8 mouse cellular contexts compared by ENCODE assay signal in the genomic region with DNA sequence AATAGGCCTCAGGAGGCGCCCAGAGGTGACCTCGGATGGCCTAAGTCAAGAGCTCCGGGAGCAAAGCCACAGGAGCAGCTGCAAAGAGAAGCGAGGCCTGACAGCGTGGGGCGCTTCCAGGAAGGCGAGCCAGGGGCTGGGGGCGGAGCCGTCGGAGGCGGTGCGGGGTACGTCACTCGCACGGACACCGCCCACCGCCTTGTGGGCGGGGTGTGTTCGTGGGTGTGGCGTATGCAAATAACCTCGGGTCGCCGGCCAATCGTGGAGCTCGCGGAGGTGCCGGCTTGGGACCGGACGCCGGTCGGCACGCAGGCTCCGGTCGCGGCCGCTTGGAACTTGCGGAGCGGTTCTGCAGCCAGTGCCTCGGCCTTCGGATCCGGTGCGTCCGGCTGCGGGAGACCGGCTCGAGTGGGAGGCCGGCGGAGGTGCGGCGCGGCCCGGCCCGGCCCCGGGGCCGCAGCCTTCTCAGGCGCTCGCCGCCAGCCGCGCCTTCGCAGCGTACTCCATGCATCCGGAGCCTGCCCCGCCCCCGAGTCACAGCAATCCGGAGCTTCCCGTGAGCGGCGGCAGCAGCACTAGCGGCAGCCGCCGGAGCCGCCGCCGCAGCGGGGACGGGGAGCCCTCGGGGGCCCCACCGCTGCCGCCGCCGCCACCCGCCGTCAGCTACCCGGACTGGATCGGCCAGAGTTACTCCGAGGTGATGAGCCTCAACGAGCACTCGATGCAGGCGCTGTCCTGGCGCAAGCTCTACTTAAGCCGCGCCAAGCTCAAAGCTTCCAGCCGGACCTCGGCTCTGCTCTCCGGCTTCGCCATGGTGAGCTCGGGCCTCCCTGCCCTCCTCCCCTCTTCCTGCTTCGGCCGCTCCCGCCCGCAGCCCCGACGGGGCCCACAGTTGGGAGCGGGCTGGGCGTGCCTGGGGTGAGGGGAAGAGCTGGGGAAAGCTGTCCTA. TPM values are rescaled to one million over a fixed set of nuclear protein-coding genes. Genes with fewer than 3 reads are reported as not detected.
DNase-seq lines count a peak whose midpoint lies in the region; ATAC-seq and TF ChIP-seq lines count a peak whose summit lies in the region.

A gene (plus strand): TSS at position 322 of the 949 bp plus-strand sequence.

- peak within 1 kb of the TSS; percentile 79 for H3K4me2 ChIP-seq in heart, embryonic 12.5 days
- peak within 1 kb of the TSS; percentile 85 for H3K4me2 ChIP-seq in kidney, postnatal 0 days (ENCODE audit: low read length)
- H3K4me2 ChIP-seq in liver, embryonic 11.5 days, result peak within 1 kb of the TSS; percentile 91
- H3K4me2 ChIP-seq in stomach, embryonic 14.5 days (replicated peaks; ENCODE audit: low read depth, low read length), result peak within 1 kb of the TSS; percentile 54

- peaks cover 10% of the 10 kb centered on the region for H3K36me3 ChIP-seq in heart, embryonic 12.5 days
- no peaks in the 10 kb centered on the region for H3K36me3 ChIP-seq in kidney, postnatal 0 days (ENCODE audit: insufficient read depth, low read length)
- H3K36me3 ChIP-seq in liver, embryonic 11.5 days (ENCODE audit: control insufficient read depth, insufficient read depth, low read length), result no peaks in the 10 kb centered on the region
- no peaks in the 10 kb centered on the region; the same call in 1 of the 2 replicates for H3K36me3 ChIP-seq in stomach, embryonic 14.5 days (ENCODE audit: control insufficient read depth, insufficient read depth, low read length)

- peaks cover 50% of the 10 kb centered on the region for H3K4me1 ChIP-seq in heart, embryonic 12.5 days (replicated peaks)
- peaks cover 9% of the 10 kb centered on the region for H3K4me1 ChIP-seq in kidney, postnatal 0 days (replicated peaks; ENCODE audit: insufficient read depth, low read length)
- H3K4me1 ChIP-seq in liver, embryonic 11.5 days (replicated peaks; ENCODE audit: control insufficient read depth, insufficient read depth, low read length), result peaks cover 37% of the 10 kb centered on the region
- peaks cover 19% of the 10 kb centered on the region; the same call in 1 of the 2 replicates for H3K4me1 ChIP-seq in stomach, embryonic 14.5 days (ENCODE audit: control insufficient read depth, insufficient read depth, low read length)

- peak; percentile 98 for DNase-seq in CD4-positive helper T cell, adult 2 months (ENCODE audit: low read depth, low spot score)
- DNase-seq in brain, embryonic 18.5 days (ENCODE audit: low read depth, low spot score), result peak; percentile 88
- DNase-seq in kidney, postnatal 0 days (ENCODE audit: low spot score), result peak; percentile 97
- DNase-seq in liver, embryonic 11.5 days (ENCODE audit: low spot score), result peak; percentile 99
- peak; percentile 99 for DNase-seq in naive thymus-derived CD4-positive, alpha-beta T cell, adult 2 months (ENCODE audit: low read depth)

- peak within 1 kb of the TSS; percentile 79 for H3K9ac ChIP-seq in heart, embryonic 12.5 days
- H3K9ac ChIP-seq in kidney, postnatal 0 days (ENCODE audit: low read depth, low read length), result peak within 1 kb of the TSS; percentile 89
- peak within 1 kb of the TSS; percentile 76 for H3K9ac ChIP-seq in liver, embryonic 11.5 days (ENCODE audit: low read depth, low read length)
- peak within 1 kb of the TSS; percentile 59 for H3K9ac ChIP-seq in stomach, embryonic 14.5 days (replicated peaks; ENCODE audit: low read depth, low read length)

- no peaks in the 10 kb centered on the region for H3K9me3 ChIP-seq in heart, embryonic 12.5 days (replicated peaks)
- no peaks in the 10 kb centered on the region for H3K9me3 ChIP-seq in kidney, postnatal 0 days (replicated peaks; ENCODE audit: low read length)
- no peaks in the 10 kb centered on the region for H3K9me3 ChIP-seq in liver, embryonic 11.5 days (ENCODE audit: control insufficient read depth, low read length)
- no peaks in the 10 kb centered on the region for H3K9me3 ChIP-seq in stomach, embryonic 14.5 days (ENCODE audit: control insufficient read depth, low read depth, low read length)

- peak within 1 kb of the TSS; percentile 82 for H3K4me3 ChIP-seq in heart, embryonic 12.5 days
- H3K4me3 ChIP-seq in kidney, postnatal 0 days (replicated peaks; ENCODE audit: low read depth, low read length), result peak within 1 kb of the TSS; percentile 82
- peak within 1 kb of the TSS; percentile 74 for H3K4me3 ChIP-seq in liver, embryonic 11.5 days (ENCODE audit: low read depth, low read length)
- H3K4me3 ChIP-seq in stomach, embryonic 14.5 days (ENCODE audit: low read depth, low read length), result peak within 1 kb of the TSS; percentile 63

- peak within 1 kb of the TSS; percentile 97 for H3K27ac ChIP-seq in heart, embryonic 12.5 days (ENCODE audit: poor library complexity, severe bottlenecking)
- H3K27ac ChIP-seq in kidney, postnatal 0 days, result peak within 1 kb of the TSS; percentile 97
- peak within 1 kb of the TSS; percentile 82 for H3K27ac ChIP-seq in liver, embryonic 11.5 days (ENCODE audit: low read depth, low read length)
- H3K27ac ChIP-seq in stomach, embryonic 14.5 days (ENCODE audit: low read length), result peak within 1 kb of the TSS; percentile 97

- TF ChIP-seq CTCF in kidney, postnatal 0 days (IDR thresholded peaks at IDR 0.05; ENCODE audit: low read depth), result peak; percentile 29; the same call in 1 of the 2 replicates

- H3K27me3 ChIP-seq in heart, embryonic 12.5 days (replicated peaks), result no peaks in the 10 kb centered on the region
- H3K27me3 ChIP-seq in kidney, postnatal 0 days (ENCODE audit: insufficient read depth, low read length), result no peaks in the 10 kb centered on the region
- no peaks in the 10 kb centered on the region for H3K27me3 ChIP-seq in liver, embryonic 11.5 days (replicated peaks; ENCODE audit: control insufficient read depth, insufficient read depth, low read length)
- H3K27me3 ChIP-seq in stomach, embryonic 14.5 days (ENCODE audit: control insufficient read depth, insufficient read depth, low read length), result no peaks in the 10 kb centered on the region

- peak; percentile 91 for ATAC-seq in erythroid progenitor cell, adult 5-6 weeks (replicated peaks; ENCODE audit: low FRiP score, poor library complexity, severe bottlenecking)
- peak; percentile 97 for ATAC-seq in heart, embryonic 12.5 days (ENCODE audit: insufficient number of reproducible peaks, low FRiP score)
- peak; percentile 93 for ATAC-seq in kidney, postnatal 0 days (replicated peaks; ENCODE audit: low FRiP score, low read depth)
- peak; percentile 93 for ATAC-seq in liver, embryonic 11.5 days (replicated peaks; ENCODE audit: low FRiP score)
- ATAC-seq in stomach, embryonic 14.5 days (ENCODE audit: insufficient number of reproducible peaks, insufficient read depth, low FRiP score, low read depth), result peak; percentile 92

- under 1% methylated on average over 102 of the region's 106 CpGs for WGBS in heart, embryonic 12.5 days
- WGBS in kidney, postnatal 0 days, result under 1% methylated on average over 105 of the region's 106 CpGs
- under 1% methylated on average over 105 of the region's 106 CpGs for WGBS in liver, embryonic 11.5 days
- under 1% methylated on average over 100 of the region's 106 CpGs for WGBS in stomach, embryonic 14.5 days

RNA-seq across cellular contexts. Expression of the gene that starts here (rescaled TPM):
- 5.0 and 24.3 TPM in 2 replicates for total RNA-seq in erythroid progenitor cell, adult 5-6 weeks (2015; ENCODE audit: low replicate concordance)
- total RNA-seq in erythroid progenitor cell, adult 5-6 weeks (2017; ENCODE audit: low replicate concordance), result 3.5 and 4.0 TPM in 2 replicates
- 22.8 and 23.3 TPM in 2 replicates for polyA plus RNA-seq in heart, embryonic 12.5 days (2016; fragmentation: Nextera tagmentation; extraction: Ambion mirVana)
- polyA plus RNA-seq in kidney, postnatal 0 days (2015; fragmentation: Nextera tagmentation; extraction: Ambion mirVana), result 22.5 and 23.4 TPM in 2 replicates
- polyA plus RNA-seq in liver, embryonic 11.5 days (2014; fragmentation: Nextera tagmentation; extraction: Ambion mirVana), result 8.6 and 9.6 TPM in 2 replicates
- polyA plus RNA-seq in stomach, embryonic 14.5 days (2014; fragmentation: Nextera tagmentation; extraction: Ambion mirVana), result 17.8 and 20.5 TPM in 2 replicates

Comparison
In these comparisons a context has a peak if more than half of its experiments do, and no peak if none do; other contexts are left out.
1. Peak in every context shown above with its lines: DNase-seq, ATAC-seq, H3K4me3 ChIP-seq and H3K27ac ChIP-seq.